Mouse (Mus musculus): ENCODE results near the gene Fibp.
"Not testable (repeated sequence)": the region's sequence is repeated elsewhere in the genome, so short reads cannot be mapped to it uniquely, and the experiment has no call there.

Fibp gene

DNA sequence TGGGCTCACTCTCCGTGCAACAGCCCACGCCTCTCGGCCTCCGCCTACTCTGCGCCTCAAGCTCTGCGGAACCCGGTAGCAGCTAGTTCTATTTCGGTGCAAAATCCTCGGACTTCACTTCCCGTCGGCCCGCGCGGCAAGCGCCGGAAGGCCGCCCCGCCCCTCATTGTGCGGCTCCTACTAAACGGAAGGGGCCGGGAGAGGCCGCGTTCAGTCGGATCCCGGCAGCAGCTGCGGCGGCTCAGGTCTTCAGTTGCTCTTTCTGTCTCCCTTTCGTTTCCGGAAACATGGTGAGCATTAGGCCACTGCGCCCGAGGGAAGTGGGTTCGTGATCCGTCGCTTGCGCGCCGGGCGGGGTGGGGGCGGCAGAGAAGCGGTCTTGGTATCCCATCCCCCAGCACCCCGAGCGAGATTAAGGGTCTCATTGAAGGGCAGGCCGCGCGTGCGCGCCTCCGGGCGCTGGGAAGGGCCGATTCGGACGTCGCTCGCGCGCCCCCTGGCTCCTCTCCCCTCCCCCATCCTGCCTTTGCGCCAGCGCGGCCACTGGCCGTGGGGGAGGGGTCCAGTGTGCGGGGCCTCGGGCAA lies 30.0 kb downstream of the Fibp start, which contains the start of gene Cfl1:
TSS of gene Cfl1 (plus strand) at position 143 of the 585 bp plus-strand sequence.
- peak; percentile 93 to 95 for DNase-seq

DNA sequence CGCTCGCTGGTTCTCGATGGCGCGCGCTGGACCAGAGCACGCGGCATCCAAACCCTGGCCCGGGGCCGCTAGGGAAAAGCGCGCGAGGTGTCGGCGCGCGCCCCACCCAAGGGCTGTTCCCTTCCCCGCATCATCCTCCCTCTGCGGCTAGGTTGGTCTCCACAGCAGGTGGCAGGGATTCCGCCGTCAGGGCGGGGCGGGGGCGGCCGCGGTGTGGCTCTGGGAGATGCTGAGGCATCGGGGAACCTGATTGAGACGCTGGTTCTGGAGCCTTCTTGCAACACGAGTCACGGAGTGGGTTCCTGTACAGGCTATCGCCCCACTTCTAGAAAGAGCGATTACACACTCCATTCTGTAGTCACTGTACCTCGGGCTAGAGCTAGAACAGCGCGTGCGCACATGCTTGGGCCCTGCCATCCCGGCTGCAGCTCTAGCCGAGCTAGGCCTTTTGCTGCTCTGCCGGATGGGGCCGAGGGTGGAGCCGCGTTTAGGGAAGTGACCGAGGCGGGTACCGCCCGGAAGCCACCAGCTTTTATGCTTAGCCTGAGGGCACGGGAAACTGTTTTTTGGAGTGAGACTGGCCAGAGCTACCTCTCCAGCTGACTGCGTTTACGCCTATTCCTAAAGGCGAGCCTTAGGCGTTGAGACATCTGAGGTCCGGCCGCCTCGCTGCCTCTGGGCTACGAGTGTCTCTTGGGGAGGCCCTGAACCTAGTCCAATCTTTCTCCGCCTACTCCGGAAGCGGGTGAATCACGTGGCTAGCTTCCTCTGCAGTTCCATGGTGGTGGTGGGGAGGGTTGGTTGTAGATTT lies 30.7 kb downstream of the Fibp start:
- DNase-seq, result peak; percentile 75 to 78

DNA sequence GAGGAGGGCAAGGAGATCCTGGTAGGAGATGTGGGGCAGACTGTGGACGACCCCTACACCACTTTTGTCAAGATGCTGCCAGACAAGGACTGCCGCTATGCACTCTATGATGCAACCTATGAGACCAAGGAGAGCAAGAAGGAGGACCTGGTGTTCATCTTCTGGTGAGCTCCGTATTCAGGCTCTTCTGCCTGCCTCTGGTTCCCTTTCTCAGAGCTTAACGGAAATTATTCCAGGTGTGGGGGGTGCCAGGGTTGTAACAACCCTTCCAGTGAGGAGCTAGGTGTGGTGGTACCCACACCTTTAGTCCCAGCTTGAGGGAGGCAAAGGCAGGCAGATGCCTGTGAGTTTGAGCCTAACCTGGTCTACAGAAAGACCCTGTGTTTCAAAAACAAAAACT lies 32.2 kb downstream of the Fibp start:
- DNase-seq, result no peak

DNA sequence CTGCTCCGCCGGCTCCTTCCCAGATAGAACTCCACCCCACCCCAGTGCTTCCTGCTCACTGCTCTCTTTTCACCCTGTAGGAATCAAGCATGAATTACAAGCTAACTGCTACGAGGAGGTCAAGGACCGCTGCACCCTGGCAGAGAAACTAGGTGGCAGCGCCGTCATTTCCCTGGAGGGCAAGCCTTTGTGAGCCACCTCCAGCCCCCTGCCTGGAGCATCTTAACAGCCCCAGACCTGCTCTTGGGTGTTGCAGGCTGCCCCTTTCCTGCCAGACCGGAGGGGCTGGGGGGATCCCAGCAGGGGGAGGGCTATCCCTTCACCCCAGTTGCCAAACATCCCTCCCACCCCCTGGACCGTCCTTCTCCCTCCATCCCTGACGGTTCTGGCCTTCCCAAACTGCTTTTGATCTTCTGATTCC lies 32.9 kb downstream of the Fibp start:
- DNase-seq, result not testable (repeated sequence)

DNA sequence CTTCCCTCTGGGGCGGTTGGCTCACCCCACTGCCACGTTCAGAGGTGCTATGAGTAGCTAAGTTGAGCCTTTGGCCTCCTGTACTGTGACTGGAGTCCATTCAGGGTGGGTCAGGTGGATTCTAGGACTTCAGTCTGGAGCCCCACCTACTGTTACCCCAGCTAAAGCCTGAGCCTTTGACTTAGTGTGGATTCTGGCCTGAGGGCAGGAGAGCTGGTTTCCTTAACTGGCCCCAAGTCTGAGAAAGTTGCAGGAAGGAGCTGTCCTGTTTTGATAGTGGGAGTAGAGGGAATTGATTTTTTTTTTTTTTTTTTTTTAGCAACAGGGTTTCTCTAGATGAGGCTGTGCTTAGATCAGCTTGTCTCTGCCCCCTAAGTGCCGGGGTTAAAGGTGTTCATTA lies 33.9 kb downstream of the Fibp start:
- no peak for DNase-seq

DNA sequence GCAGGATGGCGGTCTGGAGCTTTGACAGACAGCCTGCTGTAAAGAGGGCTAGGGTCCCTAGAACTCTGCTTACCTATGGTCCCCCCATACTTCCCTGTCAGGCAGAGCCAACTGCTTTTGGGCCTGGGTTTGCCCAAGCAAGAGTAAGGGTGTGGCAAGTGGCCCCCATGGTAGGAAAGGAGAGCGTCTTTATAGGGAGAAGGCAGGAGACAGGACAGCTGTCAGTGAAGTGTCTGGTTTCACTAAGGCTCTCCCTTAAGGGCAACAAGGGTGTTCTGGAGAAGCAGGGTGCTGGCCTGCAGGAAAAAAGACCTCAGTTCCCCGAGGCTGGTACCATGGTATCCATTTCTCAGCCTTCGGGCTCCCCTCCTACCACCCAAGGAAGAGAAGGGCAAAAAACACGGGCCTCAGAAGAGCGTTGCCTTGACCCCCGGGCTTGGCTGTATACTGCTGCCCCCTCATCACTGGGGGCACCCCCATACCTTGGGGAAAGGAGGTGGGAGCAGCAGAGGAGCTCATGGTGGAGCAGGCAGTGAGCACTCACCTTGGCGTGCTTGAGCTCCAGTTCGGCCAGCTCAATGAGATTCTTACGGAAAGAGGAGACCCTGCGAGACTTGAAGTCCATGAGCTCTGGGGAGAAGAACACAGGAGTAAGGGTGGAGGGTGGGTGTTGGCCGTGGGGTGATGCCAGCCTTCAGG lies 35.1 kb downstream of the Fibp start:
- peak in 1 of 2 experiments; percentile 2 for DNase-seq

DNA sequence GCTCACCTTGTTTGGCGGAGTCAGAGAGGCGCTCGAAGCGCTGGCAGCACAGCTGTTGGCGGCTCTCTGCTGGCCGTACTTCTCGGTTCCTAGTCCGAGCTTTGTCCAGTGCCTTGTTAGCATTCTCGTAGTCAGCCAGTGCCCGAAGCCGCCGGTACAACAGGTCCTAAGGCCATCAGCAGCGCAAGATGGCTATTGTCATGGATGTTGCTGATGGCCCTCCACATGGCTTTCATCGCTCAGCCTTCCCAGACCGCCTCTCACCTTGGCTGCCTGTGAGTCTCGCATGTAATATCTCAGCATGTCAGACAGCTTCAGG lies 35.6 kb downstream of the Fibp start:
- DNase-seq, result no peak

DNA sequence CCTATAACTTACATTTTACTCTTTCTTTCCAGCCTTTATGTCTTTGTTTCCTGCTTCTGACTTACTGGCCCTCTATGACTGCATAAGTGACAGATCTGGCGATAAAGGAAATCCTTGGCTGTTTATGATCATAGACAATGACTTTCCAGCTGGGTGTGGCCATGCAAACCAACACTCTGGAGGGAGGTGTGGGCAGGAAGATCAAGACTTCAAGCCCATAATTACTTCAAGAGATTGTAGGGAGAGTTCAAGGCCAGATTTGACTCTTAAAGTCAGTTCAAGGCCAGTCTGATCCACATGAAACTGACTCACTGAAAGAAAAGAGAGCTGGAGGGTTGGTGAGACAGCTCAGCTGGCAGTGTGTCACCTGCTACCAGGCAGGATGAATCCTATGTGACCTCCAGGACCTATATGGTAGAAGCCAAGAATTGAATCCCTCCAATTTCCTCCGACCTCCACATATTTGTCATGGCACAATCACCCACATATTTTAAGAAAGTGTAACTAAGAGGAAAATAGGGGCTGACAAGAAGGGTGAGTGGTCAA lies 40.0 kb downstream of the Fibp start:
- DNase-seq, result no peak

DNA sequence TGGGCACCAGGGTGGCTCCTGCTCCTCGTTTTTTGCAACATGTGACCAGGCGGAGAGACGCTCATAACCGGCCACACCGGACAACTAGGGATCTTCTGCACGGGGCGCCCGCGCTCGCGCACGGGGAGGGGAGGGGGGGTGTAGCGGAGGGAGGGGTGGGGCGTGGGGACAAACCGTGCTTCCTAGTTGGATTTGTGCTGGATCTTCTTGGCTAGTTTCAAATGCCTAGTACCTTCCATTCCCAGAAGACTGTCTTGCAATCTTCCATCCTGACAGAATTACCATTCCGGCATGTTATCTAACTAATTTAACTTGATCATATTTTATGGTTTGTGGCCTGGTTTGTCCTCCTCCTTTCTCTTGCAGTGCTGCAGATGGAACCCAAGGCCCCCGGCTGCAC lies 43.3 kb downstream of the Fibp start, which contains the start of gene 1700020D05Rik:
TSS of gene 1700020D05Rik (minus strand) at position 101 of the 400 bp plus-strand sequence.
- no peak for DNase-seq

DNA sequence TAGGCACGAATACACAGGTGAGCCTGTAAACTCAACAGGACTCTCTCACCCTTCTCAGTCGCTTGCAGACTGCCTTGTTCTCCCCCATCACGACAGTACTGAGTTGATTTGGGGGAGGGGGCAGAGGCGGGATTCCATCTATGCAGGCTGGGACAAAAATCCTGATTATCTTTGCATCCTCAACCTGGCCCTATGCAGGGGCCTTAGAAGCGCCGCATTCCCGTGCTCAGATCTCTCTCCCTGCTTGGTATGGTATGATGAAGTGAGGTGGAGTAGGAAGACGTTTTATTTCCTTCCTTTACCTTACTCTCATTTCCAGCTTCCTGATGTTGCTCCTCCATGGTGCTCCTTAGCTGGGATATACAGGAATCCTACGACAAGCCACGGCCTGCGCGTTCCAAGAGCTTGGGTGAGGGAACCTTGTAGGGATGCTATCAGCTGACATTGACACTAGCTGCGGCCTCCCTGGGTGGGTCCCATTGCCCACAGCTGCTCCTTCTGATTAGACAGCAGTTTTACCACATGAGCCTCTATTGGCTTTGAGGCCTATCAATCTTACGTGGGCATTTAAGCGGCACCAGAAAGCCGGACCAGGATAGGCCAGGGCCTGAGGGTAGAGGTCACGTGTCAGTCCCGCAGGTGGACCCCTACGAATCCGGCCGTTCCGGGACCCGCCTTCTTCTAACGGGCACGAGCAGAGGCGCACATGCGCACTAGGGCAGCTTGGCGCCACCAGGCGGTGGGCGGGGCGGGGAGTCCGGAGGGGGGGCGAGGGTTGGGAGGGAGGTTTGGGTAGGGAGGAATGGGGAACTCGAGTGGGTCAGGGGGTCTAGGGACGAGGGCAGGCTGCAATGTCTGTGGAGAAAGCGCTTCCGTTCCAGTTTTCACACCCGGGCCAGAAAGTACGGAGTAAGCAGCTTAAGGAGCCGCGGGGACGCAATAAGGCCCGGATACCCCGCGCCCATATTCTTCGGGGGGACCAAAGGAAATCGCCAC lies 49.9 kb downstream of the Fibp start, which contains the start of gene Snx32:
TSS of gene Snx32 (minus strand) at position 508 of the 996 bp plus-strand sequence.
- peak; percentile 97 to 98 for DNase-seq

DNA sequence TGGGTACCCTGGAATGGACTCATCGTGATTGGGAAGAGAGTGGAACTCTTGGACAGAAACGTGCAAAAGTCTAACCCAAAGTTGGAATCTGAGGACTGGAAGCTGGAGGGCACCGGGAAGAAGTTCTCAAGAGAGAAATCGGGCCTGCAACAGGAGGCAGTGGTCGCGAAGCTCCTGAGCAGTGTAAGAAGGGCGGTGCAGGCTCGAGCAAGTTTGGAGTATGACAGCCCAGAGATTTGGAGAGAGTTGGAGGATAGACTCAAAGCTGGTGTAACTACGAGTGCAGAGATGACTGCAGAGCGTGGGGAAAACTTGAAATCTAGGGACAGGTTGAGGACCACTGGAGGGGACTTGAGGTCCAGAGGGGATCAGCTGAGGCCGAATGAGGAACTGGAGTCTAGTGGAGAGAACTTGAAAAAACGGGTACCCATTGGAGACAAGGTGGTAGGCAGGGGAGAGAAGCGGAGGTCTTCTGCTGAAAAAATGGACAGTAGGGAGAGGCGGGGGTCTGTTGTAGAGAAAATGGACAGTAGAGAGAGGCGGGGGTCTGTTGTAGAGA lies 50.7 kb downstream of the Fibp start:
- no peak for DNase-seq

DNA sequence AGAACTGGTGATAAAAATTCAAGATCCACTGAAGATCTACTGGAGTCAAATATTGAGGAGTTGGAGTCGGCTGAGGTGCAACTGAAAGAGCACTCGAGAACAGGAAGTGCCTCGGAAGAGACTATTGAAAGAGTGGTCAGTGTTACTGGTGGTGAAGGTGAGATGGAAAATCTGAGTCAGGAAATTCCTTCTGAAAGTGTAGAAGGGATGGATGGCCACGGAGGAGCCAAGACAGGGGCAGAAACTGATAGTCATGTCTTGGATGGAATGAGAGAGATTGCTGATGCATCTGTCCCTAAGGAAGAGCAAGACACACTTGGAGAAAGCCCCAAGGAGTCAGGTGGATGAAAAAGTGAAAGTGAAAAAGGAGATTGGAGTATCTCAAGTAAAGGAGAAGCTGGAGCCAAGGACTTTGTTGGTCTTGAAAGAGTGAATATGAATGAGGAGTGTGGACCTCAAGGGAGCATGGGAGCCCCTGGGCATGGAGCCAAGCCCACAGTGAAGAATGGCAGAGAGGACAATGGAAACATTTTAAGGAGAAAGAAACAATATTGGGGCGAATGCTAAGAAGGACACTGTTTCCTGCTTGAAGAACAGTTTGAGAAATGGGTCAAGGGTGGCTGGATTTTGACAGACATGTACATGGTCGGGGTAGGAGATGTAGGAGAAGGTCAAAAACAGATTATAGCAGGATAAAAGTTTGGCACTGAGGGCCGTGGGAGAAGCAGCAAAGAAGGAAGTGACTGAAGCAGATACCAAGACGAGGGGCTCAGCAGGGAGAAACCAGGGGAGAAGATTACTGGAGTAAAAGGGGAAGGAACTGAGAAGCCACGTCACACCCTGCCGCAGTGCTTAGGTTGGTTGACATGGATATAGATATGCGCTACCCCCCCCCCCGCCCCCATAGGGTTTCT lies 51.9 kb downstream of the Fibp start:
- no peak for DNase-seq

DNA sequence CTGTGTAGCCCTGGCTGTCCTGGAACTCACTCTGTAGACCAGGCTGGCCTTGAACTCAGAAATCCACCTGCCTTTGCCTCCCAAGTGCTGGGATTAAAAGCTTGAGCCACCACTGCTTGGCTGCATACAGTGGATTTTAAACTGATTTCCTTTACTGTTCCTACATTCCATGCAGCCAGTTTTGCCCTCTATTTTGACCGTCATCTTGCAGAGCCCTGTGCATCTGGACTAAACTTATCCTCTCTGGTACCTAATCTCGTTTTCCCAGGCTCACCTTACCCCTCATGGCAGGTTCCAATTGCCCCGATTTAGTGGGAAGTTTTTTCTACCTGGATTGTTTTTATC lies 52.6 kb downstream of the Fibp start:
- no peak for DNase-seq
